Mouse (Mus musculus) forebrain, embryonic 14.5 days (tissue): Measurements from ENCODE around the gene Vmn1r218. TPM values are rescaled to one million over a fixed set of nuclear protein-coding genes. Genes with fewer than 3 reads are reported as not detected.
"Not testable (repeated sequence)": the region's sequence is repeated elsewhere in the genome, so short reads cannot be mapped to it uniquely, and the experiment has no call there.

Source experiments
- ATAC-seq: fragments of 200-750 bp; cut with Nextera tagmentation; 2 replicates; pipeline ENCODE4 v1.8.0; 2017; ENCODE audit warnings: mild to moderate bottlenecking, moderate library complexity
- DNase-seq: peaks from one replicate; pipeline ENCODE4 v3.0.0-alpha.2; 2015; ENCODE audit warnings: low spot score
- H3K27ac ChIP-seq: fragments of 300-500 bp; sonication (generic); 2 replicates; pipeline ENCODE4 v1.5.1; 2014; ENCODE audit warnings: low read depth, mild to moderate bottlenecking, control low read depth, low read length, moderate library complexity
- H3K27me3 ChIP-seq: fragments of 300-500 bp; sonication (generic); replicated peaks from 2 replicates; pipeline ENCODE4 v1.6.1; 2014; ENCODE audit warnings: low read length, control low read depth, mixed read lengths; ENCODE audit not compliant: control insufficient read depth, insufficient read depth
- H3K36me3 ChIP-seq: fragments of 300-500 bp; sonication (generic); 2 replicates; pipeline ENCODE4 v1.6.1; 2014; ENCODE audit warnings: low read length, control low read depth; ENCODE audit not compliant: control insufficient read depth, insufficient read depth
- H3K4me1 ChIP-seq: fragments of 300-500 bp; sonication (generic); 2 replicates; pipeline ENCODE4 v1.6.1; 2014; ENCODE audit warnings: antibody characterized with exemption, low read length, control low read depth; ENCODE audit not compliant: control insufficient read depth, insufficient read depth
- H3K4me2 ChIP-seq: fragments of 300-500 bp; sonication (generic); 2 replicates; pipeline ENCODE4 v1.6.1; 2014; ENCODE audit warnings: mild to moderate bottlenecking, control low read depth, low read length
- H3K4me3 ChIP-seq: fragments of 300-500 bp; sonication (generic); 2 replicates; pipeline ENCODE4 v1.5.1; 2014; ENCODE audit warnings: low read depth, low read length, control low read depth
- H3K9ac ChIP-seq: fragments of 300-500 bp; sonication (generic); 2 replicates; pipeline ENCODE4 v1.6.1; 2014; ENCODE audit warnings: mild to moderate bottlenecking, low read length, control low read depth, moderate library complexity
- H3K9me3 ChIP-seq: fragments of 300-500 bp; sonication (generic); replicated peaks from 2 replicates; pipeline ENCODE4 v1.6.1; 2016; ENCODE audit warnings: low read length, control low read depth, mixed read lengths; ENCODE audit not compliant: control insufficient read depth
- WGBS: fragments of 180-500 bp; shearing (Covaris S2); extraction: QIAGEN DNeasy Blood & Tissue Kit; methylation state at CpG from one replicate; pipeline ENCODE4 v1.1.7; 2014; 5-methylcytosine and 5-hydroxymethylcytosine counted together
- polyA plus RNA-seq: library from polyadenylated mRNA; unstranded; fragments of >200 nt; fragmentation: Nextera tagmentation; extraction: Ambion mirVana; gene quantifications from 2 replicates; pipeline ENCODE4 v1.2.1, GENCODE M21; 2014

Gene Vmn1r218
- not detected in 2 replicates for polyA plus RNA-seq

DNA sequence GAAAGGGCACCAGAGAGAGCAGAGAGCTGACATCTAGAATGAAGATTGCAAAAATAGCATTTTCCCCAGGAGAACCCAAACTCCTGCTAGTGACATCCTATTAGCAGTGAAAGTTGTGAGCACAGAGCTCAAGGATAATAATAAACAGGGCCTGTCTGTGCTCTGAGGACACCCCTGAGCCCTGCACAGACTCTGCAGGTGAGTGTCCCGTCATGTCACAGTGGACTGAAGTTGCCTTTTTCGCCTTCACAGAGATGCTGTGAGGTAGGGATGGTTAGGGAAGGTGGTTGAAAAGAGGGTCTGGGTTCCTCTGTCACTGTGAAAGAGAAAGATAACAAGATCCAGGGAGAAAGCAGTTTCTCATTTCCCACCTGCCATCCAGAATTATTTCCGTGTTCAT, at the start of gene Vmn1r218:
Gene Vmn1r218, plus strand, starts transcription at position 57 of the 400 bp plus-strand sequence.
- WGBS = 82% methylated on average over 3 of the region's 3 CpGs
- no peaks in the 10 kb centered on the region for H3K9me3 ChIP-seq

GRCm38 (mm10) chr13:23094386-23094785, 38.6 kb upstream of the Vmn1r218 start:
- H3K36me3 ChIP-seq = no peaks in the 10 kb centered on the region
- H3K4me2 ChIP-seq = no peak overlapping the region
- no peak overlapping the region for H3K9ac ChIP-seq
- 98% methylated on average over 4 of the region's 4 CpGs for WGBS
- H3K9me3 ChIP-seq = no peaks in the 10 kb centered on the region
- H3K27ac ChIP-seq = no peak overlapping the region
- ATAC-seq (no peak), DNase-seq (no peak)
- no peak overlapping the region for H3K4me3 ChIP-seq
- no peaks in the 10 kb centered on the region for H3K4me1 ChIP-seq
- no peaks in the 10 kb centered on the region for H3K27me3 ChIP-seq

More for the DNA sequence above, at the start of gene Vmn1r218:
- Histone ChIP-seq H3K27ac (no peak within 1 kb of the TSS), H3K4me2 (no peak within 1 kb of the TSS), H3K4me3 (no peak within 1 kb of the TSS), H3K9ac (no peak within 1 kb of the TSS), H3K4me1 (no peaks in the 10 kb centered on the region), H3K27me3 (no peaks in the 10 kb centered on the region), H3K36me3 (no peaks in the 10 kb centered on the region)
- no peak for DNase-seq
- no peak for ATAC-seq

DNA sequence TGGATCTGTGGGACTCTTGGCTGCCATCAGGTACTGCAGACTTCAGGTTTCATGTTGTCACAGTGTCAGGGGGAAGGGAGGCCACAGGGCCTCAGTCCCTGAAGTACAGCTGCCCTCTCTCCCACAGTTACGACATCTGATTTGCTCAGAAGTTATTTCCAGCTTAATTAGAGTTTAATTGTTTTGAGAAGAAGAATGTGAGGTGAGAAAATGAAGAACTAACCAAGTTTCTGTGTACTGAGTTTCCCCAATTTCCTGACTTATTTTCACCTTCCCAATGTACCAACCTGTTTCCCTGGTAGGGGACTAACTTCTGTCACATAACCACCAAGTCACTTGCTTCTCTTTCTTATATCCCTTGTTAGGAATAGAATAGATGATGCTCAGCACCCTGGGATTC, 14.8 kb upstream of the Vmn1r218 start, which contains the start of gene Vmn1r217:
Gene Vmn1r217, minus strand, starts transcription at position 101 of the 400 bp plus-strand sequence.
- H3K4me1 ChIP-seq, H3K4me2 ChIP-seq, H3K9ac ChIP-seq, H3K36me3 ChIP-seq, H3K27ac ChIP-seq, DNase-seq, ATAC-seq, H3K9me3 ChIP-seq, H3K4me3 ChIP-seq, H3K27me3 ChIP-seq: not testable (repeated sequence)
- WGBS = 84% methylated on average over 1 of the region's 1 CpGs

DNA sequence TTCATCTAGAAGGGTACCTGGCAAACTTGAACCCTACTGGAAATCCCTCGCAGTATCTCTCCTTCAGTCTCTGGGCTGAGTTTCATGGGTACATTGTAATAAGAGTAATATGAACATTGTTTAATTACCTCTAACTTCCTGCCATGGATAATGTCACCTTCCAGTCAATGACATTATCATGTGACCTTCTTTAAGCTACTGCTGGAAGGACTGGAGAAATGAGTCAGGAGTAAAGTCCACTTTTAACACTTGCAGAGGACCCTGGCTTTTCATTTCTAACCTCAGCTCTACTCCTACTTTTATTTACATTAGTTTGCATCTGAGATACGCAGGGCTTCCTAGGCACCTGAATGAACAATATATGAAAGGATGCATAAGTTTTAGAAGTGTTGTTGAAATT, 12.3 kb upstream of the Vmn1r218 start:
- Histone ChIP-seq H3K27me3 (no peaks in the 10 kb centered on the region), H3K27ac (no peak overlapping the region), H3K36me3 (no peaks in the 10 kb centered on the region), H3K4me3 (no peak overlapping the region), H3K9me3 (no peaks in the 10 kb centered on the region), H3K4me2 (no peak overlapping the region), H3K9ac (no peak overlapping the region), H3K4me1 (no peaks in the 10 kb centered on the region)
- no peak for DNase-seq
- no peak for ATAC-seq
- 87% methylated on average over 2 of the region's 2 CpGs for WGBS

DNA sequence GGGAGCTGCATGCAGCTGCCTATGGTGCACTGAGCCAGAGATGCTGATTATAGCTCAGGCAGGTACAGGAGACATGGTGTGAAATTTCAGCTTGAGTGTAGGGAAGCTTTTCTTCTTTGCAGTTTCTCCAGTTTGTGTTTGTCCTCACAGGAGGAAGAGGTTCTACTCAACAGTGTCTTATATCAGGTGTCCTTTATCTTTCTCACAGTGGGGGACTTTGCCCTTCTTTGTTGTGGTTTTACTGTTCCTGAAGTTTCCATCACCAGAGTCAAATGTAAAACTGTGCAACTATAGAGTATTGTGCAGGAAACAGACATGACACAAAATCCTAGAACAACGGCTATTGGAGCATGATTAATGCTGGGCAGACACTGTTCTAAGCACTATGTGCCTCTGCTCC, 546 bp downstream of the Vmn1r218 start:
- no peak overlapping the region for H3K4me3 ChIP-seq
- DNase-seq (no peak), ATAC-seq (no peak)
- no peak overlapping the region for H3K9ac ChIP-seq
- no peaks in the 10 kb centered on the region for H3K9me3 ChIP-seq
- 68% methylated on average over 1 of the region's 1 CpGs for WGBS
- H3K4me1 ChIP-seq = no peaks in the 10 kb centered on the region
- no peak overlapping the region for H3K4me2 ChIP-seq
- H3K36me3 ChIP-seq = no peaks in the 10 kb centered on the region
- no peaks in the 10 kb centered on the region for H3K27me3 ChIP-seq
- no peak overlapping the region for H3K27ac ChIP-seq

DNA sequence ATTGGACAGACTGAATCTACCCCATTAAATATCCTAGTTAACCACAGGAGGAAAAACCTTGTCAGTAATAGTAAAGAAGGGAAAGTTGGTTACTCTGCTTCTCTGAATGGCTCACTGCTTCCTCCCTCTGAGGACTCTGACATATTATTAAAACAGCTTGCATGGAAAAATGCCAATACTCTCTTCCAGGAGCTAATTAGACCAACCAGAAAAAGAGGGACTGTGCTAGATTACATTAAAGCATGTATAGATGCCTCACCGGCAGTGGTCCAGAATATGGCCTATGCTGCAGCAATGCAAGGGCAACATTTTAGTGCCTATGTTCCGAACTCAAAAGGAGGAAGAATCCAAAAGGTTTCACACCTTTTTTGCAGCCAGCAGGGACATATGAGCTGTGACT, 5.9 kb downstream of the Vmn1r218 start:
- DNase-seq = peak; percentile 73
- no peak overlapping the region for H3K4me2 ChIP-seq
- H3K4me3 ChIP-seq = no peak overlapping the region
- WGBS = 52% methylated on average over 2 of the region's 2 CpGs
- H3K27me3 ChIP-seq = no peaks in the 10 kb centered on the region
- no peaks in the 10 kb centered on the region for H3K36me3 ChIP-seq
- no peak overlapping the region for H3K9ac ChIP-seq
- H3K4me1 ChIP-seq = no peaks in the 10 kb centered on the region
- no peak overlapping the region for H3K27ac ChIP-seq
- H3K9me3 ChIP-seq = no peaks in the 10 kb centered on the region
- peak; percentile 80 for ATAC-seq

- no peak overlapping the region for H3K27ac ChIP-seq
- WGBS = 70% methylated on average over 3 of the region's 3 CpGs
- no peaks in the 10 kb centered on the region for H3K27me3 ChIP-seq
- H3K4me2 ChIP-seq = no peak overlapping the region
- no peaks in the 10 kb centered on the region for H3K4me1 ChIP-seq
- H3K9me3 ChIP-seq = no peaks in the 10 kb centered on the region
- H3K36me3 ChIP-seq = no peaks in the 10 kb centered on the region
- no peak overlapping the region for H3K4me3 ChIP-seq
- peak; percentile 47 for DNase-seq
- no peak for ATAC-seq
- no peak overlapping the region for H3K9ac ChIP-seq
Measured at GRCm38 (mm10) chr13:23157848-23158247, 24.9 kb downstream of the Vmn1r218 start.

GRCm38 (mm10) chr13:23159012-23159411, 26.1 kb downstream of the Vmn1r218 start, which contains the start of gene Vmn1r219:
TSS of gene Vmn1r219 (plus strand) at chr13:23159312.
- H3K4me3 ChIP-seq = no peak within 1 kb of the TSS
- no peak within 1 kb of the TSS for H3K27ac ChIP-seq
- no peaks in the 10 kb centered on the region for H3K9me3 ChIP-seq
- H3K36me3 ChIP-seq = no peaks in the 10 kb centered on the region
- ATAC-seq = no peak
- WGBS = 87% methylated on average over 4 of the region's 4 CpGs
- H3K4me2 ChIP-seq = no peak within 1 kb of the TSS
- no peaks in the 10 kb centered on the region for H3K4me1 ChIP-seq
- no peaks in the 10 kb centered on the region for H3K27me3 ChIP-seq
- DNase-seq = no peak
- no peak within 1 kb of the TSS for H3K9ac ChIP-seq

GRCm38 (mm10) chr13:23166471-23166870, 33.5 kb downstream of the Vmn1r218 start:
- not testable (repeated sequence) for H3K27me3 ChIP-seq, ATAC-seq, DNase-seq, H3K27ac ChIP-seq, H3K9me3 ChIP-seq, H3K4me3 ChIP-seq, H3K4me1 ChIP-seq, H3K4me2 ChIP-seq, H3K36me3 ChIP-seq, H3K9ac ChIP-seq
- WGBS = 93% methylated on average over 4 of the region's 4 CpGs
